Comparison of ENCODE assay signal across 15 mouse cellular contexts in the genomic region with DNA sequence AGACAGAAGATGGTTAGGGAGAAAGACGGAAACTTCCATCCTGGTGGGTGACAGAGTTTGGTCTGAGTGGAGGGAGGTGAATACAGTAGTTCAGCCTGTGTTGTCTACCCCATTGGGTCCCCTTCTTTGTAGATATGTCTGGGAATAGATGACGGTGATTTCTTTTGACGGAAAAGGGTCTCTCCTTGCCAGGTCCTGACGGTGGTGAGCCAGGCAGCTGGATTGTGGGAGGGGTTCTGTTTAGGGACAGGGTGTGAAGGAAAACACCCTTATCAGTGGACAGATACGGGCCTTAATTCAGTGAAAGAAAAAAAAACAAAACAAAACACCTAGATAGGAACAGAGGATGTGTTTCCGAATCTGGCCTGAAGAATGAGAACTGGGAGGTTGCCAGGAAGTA. TPM values are rescaled to one million over a fixed set of nuclear protein-coding genes. Genes with fewer than 3 reads are reported as not detected.
DNase-seq lines count a peak whose midpoint lies in the region; ATAC-seq and TF ChIP-seq lines count a peak whose summit lies in the region.
"Had no signal": no experiment of that assay in that cellular context is flagged by ENCODE, and none has a peak within 500 bp of the region (broad histone marks: within the 10 kb centered on the region; RNA-seq: fewer than 3 reads in every experiment).

No protein-coding gene starts in this region.

- 0 out of 2 replicates have a peak overlapping the region, but pooled peaks have one; percentile 21 for H3K4me2 ChIP-seq in hindbrain, embryonic 14.5 days (replicated peaks)
- H3K4me2 ChIP-seq in hindbrain, embryonic 11.5 days (replicated peaks; ENCODE audit: low read depth, low read length), result no peak overlapping the region
- 0 out of 2 replicates have a peak overlapping the region, but pooled peaks have one; percentile 14 for H3K4me2 ChIP-seq in lung, postnatal 0 days (replicated peaks; ENCODE audit: low read depth, low read length)
- peak overlapping the region; percentile 17; the same call in 1 of the 2 replicates for H3K4me2 ChIP-seq in intestine, embryonic 15.5 days (replicated peaks)
- H3K4me2 ChIP-seq in stomach, embryonic 16.5 days (ENCODE audit: low read depth, low read length), result peak overlapping the region; percentile 44

- H3K36me3 ChIP-seq in hindbrain, embryonic 14.5 days (replicated peaks; ENCODE audit: control insufficient read depth, insufficient read depth), result no peaks in the 10 kb centered on the region
- H3K36me3 ChIP-seq in hindbrain, embryonic 11.5 days (ENCODE audit: control insufficient read depth, insufficient read depth, low read length), result no peaks in the 10 kb centered on the region
- H3K36me3 ChIP-seq in lung, postnatal 0 days (ENCODE audit: insufficient read depth, low read length), result no peaks in the 10 kb centered on the region
- H3K36me3 ChIP-seq in intestine, embryonic 15.5 days, result no peaks in the 10 kb centered on the region
- no peaks in the 10 kb centered on the region for H3K36me3 ChIP-seq in stomach, embryonic 16.5 days (ENCODE audit: control insufficient read depth, insufficient read depth, low read length)
- H3K36me3 ChIP-seq: forebrain, embryonic 15.5 days; hindbrain, embryonic 10.5 days had no signal

- WGBS in hindbrain, embryonic 14.5 days, result 84% methylated on average over 6 of the region's 6 CpGs
- 82% methylated on average over 6 of the region's 6 CpGs for WGBS in hindbrain, embryonic 11.5 days
- WGBS in lung, postnatal 0 days, result 40% methylated on average over 6 of the region's 6 CpGs
- 61% methylated on average over 6 of the region's 6 CpGs for WGBS in intestine, embryonic 15.5 days
- 45% methylated on average over 6 of the region's 6 CpGs for WGBS in stomach, embryonic 16.5 days

- ATAC-seq in hindbrain, embryonic 14.5 days (ENCODE audit: low FRiP score), result no peak
- ATAC-seq in hindbrain, embryonic 11.5 days (ENCODE audit: low FRiP score), result no peak
- no peak for ATAC-seq in lung, postnatal 0 days
- ATAC-seq in intestine, embryonic 15.5 days, result no peak
- no peak for ATAC-seq in stomach, embryonic 16.5 days (ENCODE audit: insufficient read depth, low FRiP score)

- no peak for TF ChIP-seq EP300 in lung, postnatal 0 days (IDR thresholded peaks at IDR 0.05)

- H3K9ac ChIP-seq in hindbrain, embryonic 14.5 days, result no peak overlapping the region
- H3K9ac ChIP-seq in hindbrain, embryonic 11.5 days (ENCODE audit: low read depth, low read length), result no peak overlapping the region
- H3K9ac ChIP-seq in lung, postnatal 0 days (replicated peaks; ENCODE audit: low read depth), result no peak overlapping the region
- no peak overlapping the region for H3K9ac ChIP-seq in intestine, embryonic 15.5 days
- H3K9ac ChIP-seq in stomach, embryonic 16.5 days (ENCODE audit: low read length), result peak overlapping the region; percentile 38; the same call in 1 of the 2 replicates
- H3K9ac ChIP-seq: forebrain, embryonic 15.5 days had no signal

- no peaks in the 10 kb centered on the region for H3K4me1 ChIP-seq in hindbrain, embryonic 14.5 days (replicated peaks; ENCODE audit: control insufficient read depth, insufficient read depth, low read length)
- 0 out of 2 replicates have a peak, but pooled peaks cover 2% of the 10 kb centered on the region for H3K4me1 ChIP-seq in hindbrain, embryonic 11.5 days (replicated peaks; ENCODE audit: control insufficient read depth, insufficient read depth, low read length)
- peaks cover 4% of the 10 kb centered on the region; the same call in 1 of the 2 replicates for H3K4me1 ChIP-seq in lung, postnatal 0 days (ENCODE audit: insufficient read depth, low read depth, low read length)
- H3K4me1 ChIP-seq in intestine, embryonic 15.5 days (replicated peaks), result 0 out of 2 replicates have a peak, but pooled peaks cover 5% of the 10 kb centered on the region
- peaks cover 6% of the 10 kb centered on the region for H3K4me1 ChIP-seq in stomach, embryonic 16.5 days (ENCODE audit: control insufficient read depth, insufficient read depth, low read length)

- no peak for TF ChIP-seq CTCF in lung, postnatal 0 days (IDR thresholded peaks at IDR 0.05)

- no peaks in the 10 kb centered on the region for H3K27me3 ChIP-seq in hindbrain, embryonic 14.5 days (ENCODE audit: control insufficient read depth, insufficient read depth, low read length)
- H3K27me3 ChIP-seq in hindbrain, embryonic 11.5 days (ENCODE audit: control insufficient read depth, insufficient read depth, low read length), result no peaks in the 10 kb centered on the region
- H3K27me3 ChIP-seq in lung, postnatal 0 days (replicated peaks; ENCODE audit: insufficient read depth, low read length), result no peaks in the 10 kb centered on the region
- H3K27me3 ChIP-seq in intestine, embryonic 15.5 days (replicated peaks), result no peaks in the 10 kb centered on the region
- H3K27me3 ChIP-seq in stomach, embryonic 16.5 days (ENCODE audit: control insufficient read depth, insufficient read depth, low read length), result no peaks in the 10 kb centered on the region

- no peak for DNase-seq in hindbrain, embryonic 14.5 days (ENCODE audit: low spot score)
- no peak for DNase-seq in hindbrain, embryonic 11.5 days (ENCODE audit: low spot score)
- no peak for DNase-seq in lung, postnatal 0 days (ENCODE audit: low spot score)
- no peak for DNase-seq in lung, postnatal 25 days (ENCODE audit: low spot score)
- no peak for DNase-seq in spleen, postnatal 14 days (ENCODE audit: low spot score in 2 of 2)
- DNase-seq: cerebellum, adult 9-11 months had no signal

- H3K27ac ChIP-seq in hindbrain, embryonic 14.5 days, result no peak overlapping the region
- no peak overlapping the region for H3K27ac ChIP-seq in hindbrain, embryonic 11.5 days (ENCODE audit: low read depth, low read length)
- peak overlapping the region; percentile 81 for H3K27ac ChIP-seq in lung, postnatal 0 days (ENCODE audit: low read length)
- H3K27ac ChIP-seq in intestine, embryonic 15.5 days, result peak overlapping the region; percentile 51; the same call in 1 of the 2 replicates
- peak overlapping the region; percentile 76 for H3K27ac ChIP-seq in stomach, embryonic 16.5 days (ENCODE audit: low read length)
- H3K27ac ChIP-seq: forebrain, embryonic 15.5 days; hindbrain, embryonic 10.5 days; macrophage had no signal

- no peaks in the 10 kb centered on the region for H3K9me3 ChIP-seq in hindbrain, embryonic 14.5 days (ENCODE audit: control insufficient read depth, low read length)
- H3K9me3 ChIP-seq in hindbrain, embryonic 11.5 days (ENCODE audit: control insufficient read depth, low read length), result no peaks in the 10 kb centered on the region
- H3K9me3 ChIP-seq in lung, postnatal 0 days (ENCODE audit: low read length), result no peaks in the 10 kb centered on the region
- no peaks in the 10 kb centered on the region for H3K9me3 ChIP-seq in intestine, embryonic 15.5 days
- H3K9me3 ChIP-seq in stomach, embryonic 16.5 days (replicated peaks; ENCODE audit: control insufficient read depth, low read length), result no peaks in the 10 kb centered on the region
- H3K9me3 ChIP-seq: forebrain, embryonic 15.5 days; hindbrain, embryonic 10.5 days had no signal

- H3K4me3 ChIP-seq in hindbrain, embryonic 14.5 days (replicated peaks; ENCODE audit: low read length), result no peak overlapping the region
- H3K4me3 ChIP-seq in hindbrain, embryonic 11.5 days (ENCODE audit: low read depth, low read length), result no peak overlapping the region
- H3K4me3 ChIP-seq in lung, postnatal 0 days (ENCODE audit: low read depth, low read length), result no peak overlapping the region
- no peak overlapping the region for H3K4me3 ChIP-seq in intestine, embryonic 15.5 days (replicated peaks)
- peak overlapping the region; percentile 21 for H3K4me3 ChIP-seq in stomach, embryonic 16.5 days (replicated peaks; ENCODE audit: low read length)
- H3K4me3 ChIP-seq: forebrain, embryonic 15.5 days had no signal

RNA-seq across cellular contexts. Expression of gene Mucl3, which starts 4.1 kb away (rescaled TPM):
- 0.09 TPM in 1 of 2 replicates, not detected in the other for polyA plus RNA-seq in hindbrain, embryonic 14.5 days (2014; fragmentation: Nextera tagmentation; extraction: Ambion mirVana)
- 0.32 TPM in 1 of 2 replicates, not detected in the other for polyA plus RNA-seq in hindbrain, embryonic 11.5 days (2014; fragmentation: Nextera tagmentation; extraction: Ambion mirVana)
- polyA plus RNA-seq in lung, postnatal 0 days (2015; fragmentation: Nextera tagmentation; extraction: Ambion mirVana), result 1.1 and 1.7 TPM in 2 replicates
- 0.39 and 0.44 TPM in 2 replicates for polyA plus RNA-seq in intestine, embryonic 15.5 days (2015; fragmentation: Nextera tagmentation; extraction: Ambion mirVana)
- polyA plus RNA-seq in stomach, embryonic 16.5 days (2015; fragmentation: Nextera tagmentation; extraction: Ambion mirVana), result 71.0 and 145 TPM in 2 replicates
- polyA plus RNA-seq: forebrain, embryonic 15.5 days; macrophage; midbrain, postnatal 0 days had no signal

RNA-seq across cellular contexts. Expression of gene Gm9573, which starts 12.9 kb away (rescaled TPM):
- not detected in 2 replicates for polyA plus RNA-seq in hindbrain, embryonic 14.5 days (2014; fragmentation: Nextera tagmentation; extraction: Ambion mirVana)
- not detected in 2 replicates for polyA plus RNA-seq in hindbrain, embryonic 11.5 days (2014; fragmentation: Nextera tagmentation; extraction: Ambion mirVana)
- not detected in 2 replicates for polyA plus RNA-seq in lung, postnatal 0 days (2015; fragmentation: Nextera tagmentation; extraction: Ambion mirVana)
- polyA plus RNA-seq in intestine, embryonic 15.5 days (2015; fragmentation: Nextera tagmentation; extraction: Ambion mirVana), result not detected in 2 replicates
- 2.9 and 4.5 TPM in 2 replicates for polyA plus RNA-seq in stomach, embryonic 16.5 days (2015; fragmentation: Nextera tagmentation; extraction: Ambion mirVana)
- polyA plus RNA-seq: embryonic facial prominence, embryonic 11.5 days; forebrain, embryonic 15.5 days; hindbrain, embryonic 10.5 days; kidney, embryonic 14.5 days; macrophage; midbrain, postnatal 0 days; urinary bladder, adult 2 months had no signal

RNA-seq across cellular contexts. Expression of gene Vars2, which starts 28.0 kb away (rescaled TPM):
- 14.8 and 14.9 TPM in 2 replicates for polyA plus RNA-seq in hindbrain, embryonic 14.5 days (2014; fragmentation: Nextera tagmentation; extraction: Ambion mirVana)
- polyA plus RNA-seq in hindbrain, embryonic 11.5 days (2014; fragmentation: Nextera tagmentation; extraction: Ambion mirVana), result 6.9 and 8.7 TPM in 2 replicates
- 11.4 and 15.2 TPM in 2 replicates for polyA plus RNA-seq in lung, postnatal 0 days (2015; fragmentation: Nextera tagmentation; extraction: Ambion mirVana)
- polyA plus RNA-seq in intestine, embryonic 15.5 days (2015; fragmentation: Nextera tagmentation; extraction: Ambion mirVana), result 18.3 and 18.9 TPM in 2 replicates
- polyA plus RNA-seq in stomach, embryonic 16.5 days (2015; fragmentation: Nextera tagmentation; extraction: Ambion mirVana), result 17.2 and 17.4 TPM in 2 replicates

RNA-seq across cellular contexts. Expression of gene Gtf2h4, which starts 34.2 kb away (rescaled TPM):
- 21.3 and 22.8 TPM in 2 replicates for polyA plus RNA-seq in hindbrain, embryonic 14.5 days (2014; fragmentation: Nextera tagmentation; extraction: Ambion mirVana)
- polyA plus RNA-seq in hindbrain, embryonic 11.5 days (2014; fragmentation: Nextera tagmentation; extraction: Ambion mirVana), result 37.8 and 41.4 TPM in 2 replicates
- 19.2 and 21.4 TPM in 2 replicates for polyA plus RNA-seq in lung, postnatal 0 days (2015; fragmentation: Nextera tagmentation; extraction: Ambion mirVana)
- polyA plus RNA-seq in intestine, embryonic 15.5 days (2015; fragmentation: Nextera tagmentation; extraction: Ambion mirVana), result 43.8 TPM in 2 replicates
- 38.6 and 41.5 TPM in 2 replicates for polyA plus RNA-seq in stomach, embryonic 16.5 days (2015; fragmentation: Nextera tagmentation; extraction: Ambion mirVana)

RNA-seq across cellular contexts. Expression of gene Sfta2, which starts 38.0 kb away (rescaled TPM):
- not detected in 2 replicates for polyA plus RNA-seq in hindbrain, embryonic 14.5 days (2014; fragmentation: Nextera tagmentation; extraction: Ambion mirVana)
- polyA plus RNA-seq in hindbrain, embryonic 11.5 days (2014; fragmentation: Nextera tagmentation; extraction: Ambion mirVana), result not detected in 2 replicates
- polyA plus RNA-seq in lung, postnatal 0 days (2015; fragmentation: Nextera tagmentation; extraction: Ambion mirVana), result 483 and 564 TPM in 2 replicates
- 2.6 and 2.8 TPM in 2 replicates for polyA plus RNA-seq in intestine, embryonic 15.5 days (2015; fragmentation: Nextera tagmentation; extraction: Ambion mirVana)
- polyA plus RNA-seq in stomach, embryonic 16.5 days (2015; fragmentation: Nextera tagmentation; extraction: Ambion mirVana), result 10.2 and 14.0 TPM in 2 replicates
- polyA plus RNA-seq: embryonic facial prominence, embryonic 11.5 days; forebrain, embryonic 15.5 days; hindbrain, embryonic 10.5 days; macrophage; midbrain, postnatal 0 days; urinary bladder, adult 2 months had no signal

Comparison
In these comparisons a context has a peak if more than half of its experiments do, and no peak if none do; other contexts are left out.
1. H3K27ac ChIP-seq: peak in lung, postnatal 0 days (single experiment), intestine, embryonic 15.5 days (single experiment) and stomach, embryonic 16.5 days (single experiment); none in hindbrain, embryonic 14.5 days (single experiment) and hindbrain, embryonic 11.5 days (single experiment).
2. RNA of gene Mucl3, which starts 4.1 kb away (polyA plus RNA-seq): 71.0 to 145 TPM in stomach, embryonic 16.5 days; 1.1 to 1.7 TPM in lung, postnatal 0 days, 0.39 to 0.44 TPM in intestine, embryonic 15.5 days, 0.32 TPM in hindbrain, embryonic 11.5 days and 0.09 TPM in hindbrain, embryonic 14.5 days; every median in the first group is over 10 times any median in the second.